Mouse (Mus musculus) cerebellum, adult 2 months (tissue): ENCODE data around the gene Atf3.

ENCODE experiments used
- CTCF ChIP-seq: fragments of 200-500 bp; IDR thresholded peaks from 2 replicates; pipeline ENCODE4 v1.5.1; 2011; ENCODE audit warnings: low read depth, mild to moderate bottlenecking, control low read depth, low read length, moderate library complexity, borderline replicate concordance; ENCODE audit not compliant: insufficient read depth
- POLR2A ChIP-seq: fragments of 200-500 bp; IDR thresholded peaks from 2 replicates; pipeline ENCODE4 v1.6.1; 2011; ENCODE audit warnings: low read length, control low read depth, borderline replicate concordance; ENCODE audit not compliant: insufficient read depth

- TF ChIP-seq CTCF (no peak), POLR2A (no peak)
Measured at GRCm38 (mm10) chr1:191226570-191226969, 8.7 kb upstream of the Atf3 start.
